Mouse (Mus musculus) midbrain, embryonic 15.5 days (tissue): Measurements from ENCODE around the gene Fgf13. TPM values are rescaled to one million over a fixed set of nuclear protein-coding genes. Genes with fewer than 3 reads are reported as not detected.

Experiments
- ATAC-seq: fragments of 200-750 bp; cut with Nextera tagmentation; replicated peaks from 2 replicates; pipeline ENCODE4 v1.8.0; 2017; ENCODE audit warnings: moderate TSS enrichment
- H3K27ac ChIP-seq: fragments of 300-500 bp; sonication (generic); 2 replicates; pipeline ENCODE4 v1.5.1; 2015; ENCODE audit warnings: mild to moderate bottlenecking, inconsistent platforms
- H3K27me3 ChIP-seq: fragments of 300-500 bp; sonication (generic); replicated peaks from 2 replicates; pipeline ENCODE4 v1.6.1; 2015; ENCODE audit warnings: inconsistent platforms
- H3K36me3 ChIP-seq: fragments of 300-500 bp; sonication (generic); replicated peaks from 2 replicates; pipeline ENCODE4 v1.6.1; 2015; ENCODE audit warnings: inconsistent platforms
- H3K4me1 ChIP-seq: fragments of 300-500 bp; sonication (generic); 2 replicates; pipeline ENCODE4 v1.6.1; 2015; ENCODE audit warnings: inconsistent platforms
- H3K4me2 ChIP-seq: fragments of 300-500 bp; sonication (generic); 2 replicates; pipeline ENCODE4 v1.6.1; 2015; ENCODE audit warnings: inconsistent platforms, mild to moderate bottlenecking, moderate library complexity
- H3K4me3 ChIP-seq: fragments of 300-500 bp; sonication (generic); 2 replicates; pipeline ENCODE4 v1.5.1; 2015; ENCODE audit warnings: mild to moderate bottlenecking, inconsistent platforms
- H3K9ac ChIP-seq: fragments of 300-500 bp; sonication (generic); 2 replicates; pipeline ENCODE4 v1.6.1; 2015; ENCODE audit warnings: mild to moderate bottlenecking, inconsistent platforms
- H3K9me3 ChIP-seq: fragments of 300-500 bp; sonication (generic); 2 replicates; pipeline ENCODE4 v1.6.1; 2016; ENCODE audit warnings: inconsistent platforms
- WGBS: fragments of 180-500 bp; shearing (Covaris S2); methylation state at CpG from one replicate; pipeline ENCODE4 v1.1.7; 2015; ENCODE audit warnings: mixed read lengths; 5-methylcytosine and 5-hydroxymethylcytosine counted together
- polyA plus RNA-seq: library from polyadenylated mRNA; unstranded; fragments of >200 nt; fragmentation: Nextera tagmentation; extraction: Ambion mirVana; gene quantifications from 2 replicates; pipeline ENCODE4 v1.2.1, GENCODE M21; 2015

The Fgf13 gene
- polyA plus RNA-seq, 1 experiment from 2014 or later, result 168 TPM

DNA sequence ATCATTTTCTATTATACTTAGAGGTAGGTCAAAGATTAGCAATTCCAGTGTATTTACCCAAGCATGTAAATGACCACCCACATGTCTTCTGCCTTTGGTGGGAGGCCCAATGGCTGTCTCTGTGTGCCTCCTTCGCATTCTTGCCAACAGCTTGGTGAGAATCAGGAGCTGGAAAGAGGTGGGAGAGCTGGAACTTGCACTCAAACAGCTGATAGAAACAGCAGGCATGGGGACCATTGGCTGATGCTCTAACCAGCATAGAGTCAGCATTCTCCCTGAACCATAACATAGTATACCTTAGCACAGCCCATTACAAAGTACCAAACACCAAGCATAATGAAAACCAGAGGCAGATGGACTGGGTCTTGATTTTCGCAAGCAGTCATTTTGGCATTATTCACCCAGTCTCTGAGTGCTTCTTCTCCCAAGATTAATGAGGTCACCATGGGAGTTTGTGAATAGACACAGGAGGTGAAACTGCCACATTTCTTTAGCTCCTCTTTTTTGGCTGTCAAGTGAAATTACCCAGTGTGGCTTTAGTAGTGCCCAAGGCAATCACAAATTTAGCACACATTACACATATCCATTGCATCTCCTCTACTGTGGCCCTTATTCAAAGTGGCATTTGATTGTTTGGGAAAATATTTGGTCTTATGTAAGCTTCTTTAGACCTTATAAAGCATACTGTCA is 165.1 kb downstream of the Fgf13 start:
- H3K27ac ChIP-seq, result no peak overlapping the region
- H3K9me3 ChIP-seq, result no peaks in the 10 kb centered on the region
- H3K36me3 ChIP-seq, result no peaks in the 10 kb centered on the region
- H3K9ac ChIP-seq, result no peak overlapping the region
- 64% methylated on average over 2 of the region's 2 CpGs for WGBS
- no peak overlapping the region for H3K4me2 ChIP-seq
- H3K4me1 ChIP-seq, result no peaks in the 10 kb centered on the region
- H3K27me3 ChIP-seq, result no peaks in the 10 kb centered on the region
- no peak overlapping the region for H3K4me3 ChIP-seq
- no peak for ATAC-seq

DNA sequence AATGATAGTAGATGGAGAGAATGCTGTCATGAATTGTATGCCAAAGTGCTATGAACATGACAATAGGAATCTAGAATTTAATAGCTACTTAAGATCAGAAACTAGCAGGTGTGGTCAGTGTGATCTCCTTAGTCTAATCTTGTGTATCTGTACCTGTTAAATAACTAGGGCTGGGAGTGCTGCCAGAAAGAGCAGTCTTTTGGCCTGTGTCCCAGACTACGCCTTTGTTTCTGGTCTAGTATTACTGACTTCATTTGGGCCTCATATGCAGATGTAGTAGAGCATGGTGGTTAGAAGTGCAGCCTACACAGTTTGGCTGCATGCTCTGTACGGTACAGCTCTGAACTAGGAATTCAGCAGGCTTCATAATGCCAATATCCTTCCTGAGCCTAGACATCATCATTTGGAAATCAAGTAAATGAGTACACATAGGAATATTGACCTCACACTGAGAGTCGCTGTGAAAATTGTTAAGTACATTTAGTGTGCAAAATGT is 276.9 kb downstream of the Fgf13 start:
- Histone ChIP-seq H3K36me3 (no peaks in the 10 kb centered on the region), H3K4me3 (no peak overlapping the region), H3K27me3 (no peaks in the 10 kb centered on the region), H3K4me2 (no peak overlapping the region), H3K9ac (no peak overlapping the region), H3K27ac (no peak overlapping the region), H3K4me1 (no peaks in the 10 kb centered on the region), H3K9me3 (no peaks in the 10 kb centered on the region)
- ATAC-seq, result no peak
- 84% methylated on average over 3 of the region's 3 CpGs for WGBS

- H3K4me2 ChIP-seq, result no peak overlapping the region
- no peaks in the 10 kb centered on the region for H3K27me3 ChIP-seq
- no peaks in the 10 kb centered on the region for H3K4me1 ChIP-seq
- H3K27ac ChIP-seq, result no peak overlapping the region
- H3K36me3 ChIP-seq, result no peaks in the 10 kb centered on the region
- no peaks in the 10 kb centered on the region for H3K9me3 ChIP-seq
- H3K9ac ChIP-seq, result no peak overlapping the region
- no peak overlapping the region for H3K4me3 ChIP-seq
- no peak for ATAC-seq
Measured at GRCm38 (mm10) chrX:59251576-59251975, 316.3 kb downstream of the Fgf13 start.

GRCm38 (mm10) chrX:59243752-59244151 is 324.1 kb downstream of the Fgf13 start:
- no peaks in the 10 kb centered on the region for H3K36me3 ChIP-seq

GRCm38 (mm10) chrX:59243176-59243575 is 324.7 kb downstream of the Fgf13 start:
- 88% methylated on average over 3 of the region's 3 CpGs for WGBS
- no peaks in the 10 kb centered on the region for H3K36me3 ChIP-seq
- no peak overlapping the region for H3K4me3 ChIP-seq
- H3K9me3 ChIP-seq, result no peaks in the 10 kb centered on the region
- H3K27me3 ChIP-seq, result no peaks in the 10 kb centered on the region
- no peak for ATAC-seq
- H3K9ac ChIP-seq, result no peak overlapping the region
- no peaks in the 10 kb centered on the region for H3K4me1 ChIP-seq
- H3K27ac ChIP-seq, result no peak overlapping the region
- H3K4me2 ChIP-seq, result no peak overlapping the region

More at GRCm38 (mm10) chrX:59243752-59244151, 324.1 kb downstream of the Fgf13 start:
- Histone ChIP-seq H3K9me3 (no peaks in the 10 kb centered on the region), H3K27ac (no peak overlapping the region), H3K9ac (no peak overlapping the region), H3K4me1 (no peaks in the 10 kb centered on the region), H3K4me2 (no peak overlapping the region), H3K27me3 (no peaks in the 10 kb centered on the region), H3K4me3 (no peak overlapping the region)
- ATAC-seq, result no peak
- 70% methylated on average over 3 of the region's 3 CpGs for WGBS

GRCm38 (mm10) chrX:59241460-59241747 is 326.5 kb downstream of the Fgf13 start:
- H3K9ac ChIP-seq, result no peak overlapping the region
- H3K27me3 ChIP-seq, result no peaks in the 10 kb centered on the region
- H3K4me3 ChIP-seq, result no peak overlapping the region
- H3K4me1 ChIP-seq, result no peaks in the 10 kb centered on the region
- no peaks in the 10 kb centered on the region for H3K9me3 ChIP-seq
- H3K27ac ChIP-seq, result no peak overlapping the region
- 0 out of 2 replicates have a peak, but pooled peaks have one; percentile 42 for ATAC-seq
- no peaks in the 10 kb centered on the region for H3K36me3 ChIP-seq
- H3K4me2 ChIP-seq, result no peak overlapping the region

- WGBS, result 29% methylated on average over 2 of the region's 2 CpGs
- Histone ChIP-seq H3K4me3 (no peak overlapping the region), H3K36me3 (no peaks in the 10 kb centered on the region), H3K4me1 (no peaks in the 10 kb centered on the region), H3K27ac (no peak overlapping the region), H3K4me2 (no peak overlapping the region), H3K9ac (no peak overlapping the region), H3K9me3 (no peaks in the 10 kb centered on the region), H3K27me3 (no peaks in the 10 kb centered on the region)
- no peak for ATAC-seq
Measured at GRCm38 (mm10) chrX:59240683-59241459, 327.0 kb downstream of the Fgf13 start.

DNA sequence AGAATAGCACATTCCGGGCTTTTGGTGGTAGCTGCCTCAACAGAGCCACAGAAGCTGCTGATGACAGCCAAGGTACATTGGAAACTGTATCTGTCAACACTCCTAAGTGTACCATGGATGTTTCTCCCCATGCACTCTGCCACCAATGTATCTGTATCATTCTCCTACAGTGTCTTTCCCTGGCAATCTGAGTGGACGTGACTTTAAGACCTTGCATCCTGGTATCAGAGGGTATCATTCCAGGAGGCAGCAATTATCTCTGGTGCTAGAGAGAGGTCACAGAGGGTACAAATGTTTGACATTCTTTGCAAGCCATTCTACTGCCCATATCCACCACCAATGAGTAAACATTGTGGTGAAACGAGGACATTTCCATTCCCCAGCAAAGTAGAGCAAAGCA is 347.2 kb downstream of the Fgf13 start:
- H3K9me3 ChIP-seq, result no peaks in the 10 kb centered on the region
- H3K27ac ChIP-seq, result no peak overlapping the region
- no peaks in the 10 kb centered on the region for H3K36me3 ChIP-seq
- ATAC-seq, result no peak
- H3K4me1 ChIP-seq, result no peaks in the 10 kb centered on the region
- no peak overlapping the region for H3K4me2 ChIP-seq
- 77% methylated on average over 3 of the region's 3 CpGs for WGBS
- H3K9ac ChIP-seq, result no peak overlapping the region
- no peaks in the 10 kb centered on the region for H3K27me3 ChIP-seq
- H3K4me3 ChIP-seq, result no peak overlapping the region

DNA sequence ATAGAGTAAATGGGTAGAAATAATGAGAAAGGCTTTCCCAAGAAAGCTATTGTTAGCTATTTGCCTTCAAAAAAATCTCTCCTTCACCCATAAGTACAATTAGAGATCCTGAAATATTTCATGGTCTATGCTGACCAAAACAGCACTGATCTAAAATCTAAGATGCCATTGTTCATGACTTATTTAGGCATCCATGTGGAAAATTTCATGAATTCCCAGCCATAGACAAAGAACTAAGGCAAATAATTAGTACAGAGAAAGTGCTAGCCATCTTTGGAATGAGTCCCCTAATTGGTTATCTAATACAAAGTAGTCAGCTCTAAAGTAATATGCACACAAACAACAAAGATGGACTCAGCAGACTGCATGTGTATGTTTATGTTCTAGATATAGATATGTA is 366.7 kb downstream of the Fgf13 start:
- H3K9ac ChIP-seq, result no peak overlapping the region
- no peaks in the 10 kb centered on the region for H3K27me3 ChIP-seq
- H3K9me3 ChIP-seq, result no peaks in the 10 kb centered on the region
- H3K36me3 ChIP-seq, result no peaks in the 10 kb centered on the region
- ATAC-seq, result no peak
- H3K4me1 ChIP-seq, result no peaks in the 10 kb centered on the region
- H3K4me2 ChIP-seq, result no peak overlapping the region
- H3K27ac ChIP-seq, result no peak overlapping the region
- H3K4me3 ChIP-seq, result no peak overlapping the region

- Histone ChIP-seq H3K27me3 (no peaks in the 10 kb centered on the region), H3K36me3 (no peaks in the 10 kb centered on the region), H3K27ac (no peak overlapping the region), H3K9me3 (no peaks in the 10 kb centered on the region), H3K4me2 (no peak overlapping the region), H3K9ac (no peak overlapping the region), H3K4me1 (no peaks in the 10 kb centered on the region), H3K4me3 (no peak overlapping the region)
- ATAC-seq, result no peak
- WGBS, result 80% methylated on average over 4 of the region's 4 CpGs
Measured at GRCm38 (mm10) chrX:59194149-59194548, 373.7 kb downstream of the Fgf13 start.

DNA sequence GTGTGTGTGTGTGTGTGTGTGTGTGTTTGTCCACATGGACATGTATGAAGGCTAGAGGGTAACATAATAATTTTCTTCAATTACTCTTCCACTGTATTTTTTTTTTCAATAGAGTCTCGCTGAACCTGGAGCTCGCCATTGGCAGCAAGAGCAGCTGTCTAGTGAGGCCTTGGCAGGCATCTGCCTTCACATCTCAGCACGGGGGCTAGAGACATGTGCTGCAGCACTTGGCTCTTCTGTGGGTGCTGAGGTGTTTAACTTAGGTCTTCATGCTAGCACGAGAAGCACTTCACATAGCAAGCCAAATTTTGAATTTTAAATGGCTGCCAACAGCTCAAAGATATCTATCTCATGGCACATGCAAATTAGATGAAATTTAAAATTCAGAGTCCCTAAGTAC is 380.9 kb downstream of the Fgf13 start:
- 71% methylated on average over 4 of the region's 4 CpGs for WGBS
- Histone ChIP-seq H3K9ac (no peak overlapping the region), H3K4me2 (no peak overlapping the region), H3K27me3 (no peaks in the 10 kb centered on the region), H3K36me3 (no peaks in the 10 kb centered on the region), H3K4me1 (no peaks in the 10 kb centered on the region), H3K4me3 (no peak overlapping the region), H3K9me3 (no peaks in the 10 kb centered on the region), H3K27ac (no peak overlapping the region)
- ATAC-seq, result no peak

DNA sequence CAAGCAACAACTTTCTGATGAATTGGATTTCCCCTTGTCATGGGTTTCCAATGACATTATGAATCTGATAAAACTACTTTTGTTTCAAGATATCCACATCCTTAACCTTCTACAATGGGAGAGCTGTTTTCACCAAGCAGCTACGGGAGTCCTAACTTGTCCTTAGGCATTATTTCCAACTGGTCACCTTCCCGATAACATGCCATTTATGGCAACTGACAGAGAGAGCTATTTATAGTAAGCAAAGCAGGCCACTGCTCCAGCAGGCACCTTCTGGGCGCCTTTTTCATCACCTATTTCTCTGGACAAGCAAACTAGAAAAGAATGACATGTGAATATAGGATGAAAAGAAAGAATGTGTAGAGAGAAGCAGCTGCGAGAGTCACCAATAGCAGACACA is 385.5 kb downstream of the Fgf13 start:
- no peak overlapping the region for H3K27ac ChIP-seq
- 55% methylated on average over 4 of the region's 4 CpGs for WGBS
- no peak overlapping the region for H3K4me2 ChIP-seq
- ATAC-seq, result no peak
- H3K9ac ChIP-seq, result no peak overlapping the region
- no peaks in the 10 kb centered on the region for H3K36me3 ChIP-seq
- H3K27me3 ChIP-seq, result no peaks in the 10 kb centered on the region
- no peak overlapping the region for H3K4me3 ChIP-seq
- H3K4me1 ChIP-seq, result peaks cover 8% of the 10 kb centered on the region; the same call in 1 of the 2 replicates
- H3K9me3 ChIP-seq, result no peaks in the 10 kb centered on the region

DNA sequence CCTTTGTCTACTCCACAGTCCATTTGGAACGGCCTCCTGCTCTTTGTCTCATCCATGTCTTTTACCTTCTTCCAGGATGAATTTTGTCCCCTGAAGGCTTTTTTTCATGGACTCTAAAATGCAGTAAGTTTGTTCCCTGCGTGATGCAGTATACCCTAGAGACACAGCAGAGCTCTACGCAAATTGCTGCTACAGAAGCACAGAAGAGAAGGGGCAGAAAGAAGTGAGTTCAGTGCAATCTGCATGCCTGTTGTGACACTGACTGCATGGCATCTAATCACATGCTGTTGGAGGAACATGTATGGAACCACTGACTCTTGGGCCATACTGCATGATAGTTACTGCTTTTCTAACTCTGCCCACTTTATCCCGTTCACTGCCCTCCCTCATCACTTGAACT is 388.2 kb downstream of the Fgf13 start:
- no peaks in the 10 kb centered on the region for H3K36me3 ChIP-seq
- peak overlapping the region; percentile 56 for H3K27ac ChIP-seq
- 51% methylated on average over 4 of the region's 4 CpGs for WGBS
- no peak overlapping the region for H3K4me2 ChIP-seq
- ATAC-seq, result peak; percentile 2; the same call in 1 of the 2 replicates
- H3K27me3 ChIP-seq, result no peaks in the 10 kb centered on the region
- no peaks in the 10 kb centered on the region for H3K9me3 ChIP-seq
- no peak overlapping the region for H3K4me3 ChIP-seq
- H3K9ac ChIP-seq, result no peak overlapping the region
- H3K4me1 ChIP-seq, result peaks cover 8% of the 10 kb centered on the region; the same call in 1 of the 2 replicates
